Mouse (Mus musculus) E14TG2a.4 (cell line): ENCODE measurements at regions not wholly inside any gene's neighbourhood (a gene's known extent, or its start where the extent isn't known, plus 50 kb on each side); places are given as distances from the start of the nearest gene placed in this dataset.

Source experiments
- CTCF ChIP-seq: conservative IDR thresholded peaks from 2 replicates; pipeline ENCODE4 v1.5.1; 2014; ENCODE audit warnings: low read length
- NANOG ChIP-seq: IDR thresholded peaks from 2 replicates; pipeline ENCODE4 v1.6.1; 2014; ENCODE audit warnings: borderline replicate concordance, low read length, mixed read lengths
- POU5F1 ChIP-seq: IDR thresholded peaks from 2 replicates; pipeline ENCODE4 v1.6.1; 2014; ENCODE audit warnings: low read length, borderline replicate concordance

GRCm38 (mm10) chr9:49958890-49959289 is 160.2 kb upstream of the Ncam1 start:
- no peak for TF ChIP-seq CTCF
- no peak for TF ChIP-seq NANOG
- TF ChIP-seq POU5F1, result no peak
